Mouse (Mus musculus): ENCODE data around the gene Fam83e. TPM values are rescaled to one million over a fixed set of nuclear protein-coding genes. Genes with fewer than 3 reads are reported as not detected.

Gene Fam83e
- polyA plus RNA-seq, 1 experiment from 2014 or later = 2.0 TPM

DNA sequence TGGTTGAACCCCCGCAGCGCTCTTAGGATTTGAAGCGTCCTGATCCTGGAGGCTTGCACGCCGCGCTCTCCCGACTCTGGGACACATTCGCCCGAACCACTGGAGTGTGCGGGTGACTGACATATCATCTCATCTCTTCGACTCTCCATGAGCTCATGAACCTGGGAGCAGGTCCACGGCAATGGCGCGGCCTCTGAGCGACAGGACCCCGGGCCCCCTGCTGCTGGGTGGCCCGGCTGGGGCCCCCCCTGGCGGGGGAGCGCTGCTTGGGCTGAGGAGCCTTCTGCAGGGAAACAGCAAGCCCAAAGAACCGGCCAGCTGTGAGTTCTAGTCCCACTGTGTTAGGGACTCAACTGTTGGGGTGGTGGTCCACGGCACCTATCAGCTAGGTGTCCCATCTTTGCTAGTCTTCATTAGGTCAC lies 15.6 kb upstream of the Fam83e start:
- peak overlapping the region; percentile 97 for H3K4me2 ChIP-seq (ENCODE audit: low read depth, low read length)
- H3K4me3 ChIP-seq (ENCODE audit: low read length) = peak overlapping the region; percentile 68
- peak overlapping the region; percentile 78 for H3K27ac ChIP-seq (ENCODE audit: low read length)
- H3K4me1 ChIP-seq (replicated peaks; ENCODE audit: control insufficient read depth, insufficient read depth, low read length) = peaks cover 45% of the 10 kb centered on the region
- ATAC-seq (ENCODE audit: low read depth) = no peak
- WGBS = 2% methylated on average over 21 of the region's 21 CpGs
- peak overlapping the region; percentile 80 for H3K9ac ChIP-seq (ENCODE audit: low read length)
- no peaks in the 10 kb centered on the region for H3K9me3 ChIP-seq (ENCODE audit: control insufficient read depth, low read length)
- H3K27me3 ChIP-seq (ENCODE audit: control insufficient read depth, insufficient read depth, low read depth, low read length) = peaks cover 8% of the 10 kb centered on the region
- no peaks in the 10 kb centered on the region for H3K36me3 ChIP-seq (ENCODE audit: control insufficient read depth, insufficient read depth, low read length)

GRCm38 (mm10) chr7:45705873-45706281 lies 15.1 kb upstream of the Fam83e start:
- 0% methylated on average over 7 of the region's 7 CpGs for WGBS
- H3K4me1 ChIP-seq (replicated peaks; ENCODE audit: control insufficient read depth, insufficient read depth, low read length) = peaks cover 42% of the 10 kb centered on the region

GRCm38 (mm10) chr7:45706721-45707241 lies 14.2 kb upstream of the Fam83e start:
- H3K27me3 ChIP-seq (ENCODE audit: control insufficient read depth, insufficient read depth, low read depth, low read length) = no peaks in the 10 kb centered on the region
- H3K4me1 ChIP-seq (replicated peaks; ENCODE audit: control insufficient read depth, insufficient read depth, low read length) = peaks cover 40% of the 10 kb centered on the region
- H3K27ac ChIP-seq (ENCODE audit: low read length) = peak overlapping the region; percentile 53
- under 1% methylated on average over 26 of the region's 45 CpGs for WGBS
- 0 out of 2 replicates have a peak, but pooled peaks have one; percentile 5 for ATAC-seq (ENCODE audit: low read depth)
- peaks cover 11% of the 10 kb centered on the region; the same call in 1 of the 2 replicates for H3K36me3 ChIP-seq (ENCODE audit: control insufficient read depth, insufficient read depth, low read length)
- H3K4me3 ChIP-seq (ENCODE audit: low read length) = peak overlapping the region; percentile 68
- H3K9ac ChIP-seq (ENCODE audit: low read length) = peak overlapping the region; percentile 80
- H3K4me2 ChIP-seq (ENCODE audit: low read depth, low read length) = peak overlapping the region; percentile 97
- H3K9me3 ChIP-seq (ENCODE audit: control insufficient read depth, low read length) = no peaks in the 10 kb centered on the region

More at GRCm38 (mm10) chr7:45705873-45706281, 15.1 kb upstream of the Fam83e start:
- Histone ChIP-seq H3K9me3 (ENCODE audit: control insufficient read depth, low read length) (no peaks in the 10 kb centered on the region), H3K4me2 (ENCODE audit: low read depth, low read length) (peak overlapping the region; percentile 97), H3K36me3 (ENCODE audit: control insufficient read depth, insufficient read depth, low read length) (peaks cover 3% of the 10 kb centered on the region; the same call in 1 of the 2 replicates), H3K9ac (ENCODE audit: low read length) (peak overlapping the region; percentile 80), H3K27ac (ENCODE audit: low read length) (peak overlapping the region; percentile 78), H3K4me3 (ENCODE audit: low read length) (peak overlapping the region; percentile 68), H3K27me3 (ENCODE audit: control insufficient read depth, insufficient read depth, low read depth, low read length) (peaks cover 5% of the 10 kb centered on the region; the same call in 1 of the 2 replicates)
- no peak for ATAC-seq (ENCODE audit: low read depth)

GRCm38 (mm10) chr7:45707375-45707967 lies 13.5 kb upstream of the Fam83e start:
- Histone ChIP-seq H3K4me1 (replicated peaks; ENCODE audit: control insufficient read depth, insufficient read depth, low read length) (peaks cover 40% of the 10 kb centered on the region), H3K4me3 (ENCODE audit: low read length) (peak overlapping the region; percentile 68), H3K36me3 (ENCODE audit: control insufficient read depth, insufficient read depth, low read length) (peaks cover 16% of the 10 kb centered on the region; the same call in 1 of the 2 replicates), H3K27ac (ENCODE audit: low read length) (peak overlapping the region; percentile 43), H3K27me3 (ENCODE audit: control insufficient read depth, insufficient read depth, low read depth, low read length) (no peaks in the 10 kb centered on the region), H3K9ac (ENCODE audit: low read length) (peak overlapping the region; percentile 80), H3K4me2 (ENCODE audit: low read depth, low read length) (peak overlapping the region; percentile 97), H3K9me3 (ENCODE audit: control insufficient read depth, low read length) (no peaks in the 10 kb centered on the region)
- ATAC-seq (ENCODE audit: low read depth) = peak; percentile 23
- WGBS = 0% methylated on average over 27 of the region's 27 CpGs

- Histone ChIP-seq H3K9me3 (ENCODE audit: control insufficient read depth, low read length) (no peaks in the 10 kb centered on the region), H3K9ac (ENCODE audit: low read length) (peak overlapping the region; percentile 80), H3K4me1 (replicated peaks; ENCODE audit: control insufficient read depth, insufficient read depth, low read length) (peaks cover 43% of the 10 kb centered on the region), H3K4me3 (ENCODE audit: low read length) (peak overlapping the region; percentile 68; the same call in 1 of the 2 replicates), H3K36me3 (ENCODE audit: control insufficient read depth, insufficient read depth, low read length) (peaks cover 24% of the 10 kb centered on the region), H3K4me2 (ENCODE audit: low read depth, low read length) (peak overlapping the region; percentile 97), H3K27me3 (ENCODE audit: control insufficient read depth, insufficient read depth, low read depth, low read length) (no peaks in the 10 kb centered on the region), H3K27ac (ENCODE audit: low read length) (no peak overlapping the region)
- no peak for ATAC-seq (ENCODE audit: low read depth)
- WGBS = 29% methylated on average over 13 of the region's 13 CpGs
Measured at GRCm38 (mm10) chr7:45708221-45708761, 12.7 kb upstream of the Fam83e start.

GRCm38 (mm10) chr7:45709036-45709435 lies 12.0 kb upstream of the Fam83e start:
- WGBS = 38% methylated on average over 6 of the region's 6 CpGs

GRCm38 (mm10) chr7:45709677-45710355 lies 11.2 kb upstream of the Fam83e start:
- Histone ChIP-seq H3K27ac (ENCODE audit: low read length) (no peak overlapping the region), H3K4me2 (ENCODE audit: low read depth, low read length) (no peak overlapping the region), H3K9me3 (ENCODE audit: control insufficient read depth, low read length) (no peaks in the 10 kb centered on the region), H3K27me3 (ENCODE audit: control insufficient read depth, insufficient read depth, low read depth, low read length) (no peaks in the 10 kb centered on the region), H3K36me3 (ENCODE audit: control insufficient read depth, insufficient read depth, low read length) (peaks cover 26% of the 10 kb centered on the region), H3K9ac (ENCODE audit: low read length) (no peak overlapping the region), H3K4me3 (ENCODE audit: low read length) (no peak overlapping the region), H3K4me1 (replicated peaks; ENCODE audit: control insufficient read depth, insufficient read depth, low read length) (peaks cover 41% of the 10 kb centered on the region)
- WGBS = 55% methylated on average over 14 of the region's 14 CpGs
- ATAC-seq (ENCODE audit: low read depth) = no peak

More at GRCm38 (mm10) chr7:45709036-45709435, 12.0 kb upstream of the Fam83e start:
- no peak for ATAC-seq (ENCODE audit: low read depth)
- no peak overlapping the region for H3K4me3 ChIP-seq (ENCODE audit: low read length)
- H3K27ac ChIP-seq (ENCODE audit: low read length) = no peak overlapping the region
- H3K9me3 ChIP-seq (ENCODE audit: control insufficient read depth, low read length) = no peaks in the 10 kb centered on the region
- H3K36me3 ChIP-seq (ENCODE audit: control insufficient read depth, insufficient read depth, low read length) = peaks cover 26% of the 10 kb centered on the region
- H3K9ac ChIP-seq (ENCODE audit: low read length) = no peak overlapping the region
- H3K4me1 ChIP-seq (replicated peaks; ENCODE audit: control insufficient read depth, insufficient read depth, low read length) = peaks cover 38% of the 10 kb centered on the region
- no peak overlapping the region for H3K4me2 ChIP-seq (ENCODE audit: low read depth, low read length)
- no peaks in the 10 kb centered on the region for H3K27me3 ChIP-seq (ENCODE audit: control insufficient read depth, insufficient read depth, low read depth, low read length)

GRCm38 (mm10) chr7:45710477-45711191 lies 10.4 kb upstream of the Fam83e start:
- WGBS = 89% methylated on average over 20 of the region's 20 CpGs
- no peak overlapping the region for H3K4me2 ChIP-seq (ENCODE audit: low read depth, low read length)
- H3K4me3 ChIP-seq (ENCODE audit: low read length) = no peak overlapping the region
- H3K27me3 ChIP-seq (ENCODE audit: control insufficient read depth, insufficient read depth, low read depth, low read length) = no peaks in the 10 kb centered on the region
- no peak overlapping the region for H3K9ac ChIP-seq (ENCODE audit: low read length)
- H3K36me3 ChIP-seq (ENCODE audit: control insufficient read depth, insufficient read depth, low read length) = peaks cover 26% of the 10 kb centered on the region
- no peaks in the 10 kb centered on the region for H3K9me3 ChIP-seq (ENCODE audit: control insufficient read depth, low read length)
- no peak overlapping the region for H3K27ac ChIP-seq (ENCODE audit: low read length)
- ATAC-seq (ENCODE audit: low read depth) = no peak
- H3K4me1 ChIP-seq (replicated peaks; ENCODE audit: control insufficient read depth, insufficient read depth, low read length) = peaks cover 39% of the 10 kb centered on the region
